Mouse (Mus musculus) erythroblast, embryonic 14.5 days (primary cell): ENCODE data around the gene Zscan20.
"Not testable (repeated sequence)": the region's sequence is repeated elsewhere in the genome, so short reads cannot be mapped to it uniquely, and the experiment has no call there.

ENCODE experiments used
- GATA1 ChIP-seq: IDR thresholded peaks from 2 replicates; pipeline ENCODE4 v1.6.1; 2012; ENCODE audit warnings: low read length, inconsistent platforms, mixed read lengths
- TAL1 ChIP-seq: IDR thresholded peaks from 3 replicates; pipeline ENCODE4 v1.6.1; 2012; ENCODE audit warnings: low read length, inconsistent platforms, mixed read lengths

- not testable (repeated sequence) for TF ChIP-seq GATA1, TAL1
Observed at GRCm38 (mm10) chr4:128611726-128612125, 1.8 kb upstream of the Zscan20 start.
